Mouse (Mus musculus) mouse trophoblast stem cell (cell line): ENCODE measurements around the gene Kdm6b.

Experiments used
- in situ Hi-C, 2 experiments: fragments of 300-500 bp; cut with MseI, MboI; formaldehyde crosslinking; loops; 2 replicates in 1 of 2; 3 replicates in 1 of 2; pipeline ENCODE4 v1.15.1; 2025

The Kdm6b gene

DNA sequence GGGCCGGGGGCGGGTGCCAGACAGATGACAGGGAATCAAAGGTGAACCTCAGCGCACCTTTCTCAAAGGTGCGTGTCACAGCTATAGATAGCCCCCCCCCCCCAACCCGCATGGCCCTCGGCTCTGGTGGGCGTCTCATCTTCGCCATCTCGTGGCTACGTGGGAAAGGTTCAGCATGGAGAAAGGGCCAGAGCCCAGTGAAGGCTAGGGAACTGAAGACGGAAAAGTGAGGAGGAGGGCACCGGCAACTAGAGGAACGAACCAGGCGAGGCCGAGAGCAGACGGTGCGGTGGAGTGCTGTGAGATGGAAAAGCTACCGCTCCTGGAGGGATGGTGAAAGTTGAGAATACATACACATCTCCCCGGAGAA, 6.0 kb upstream of the Kdm6b start:
- in situ Hi-C loops: no loop called here

DNA sequence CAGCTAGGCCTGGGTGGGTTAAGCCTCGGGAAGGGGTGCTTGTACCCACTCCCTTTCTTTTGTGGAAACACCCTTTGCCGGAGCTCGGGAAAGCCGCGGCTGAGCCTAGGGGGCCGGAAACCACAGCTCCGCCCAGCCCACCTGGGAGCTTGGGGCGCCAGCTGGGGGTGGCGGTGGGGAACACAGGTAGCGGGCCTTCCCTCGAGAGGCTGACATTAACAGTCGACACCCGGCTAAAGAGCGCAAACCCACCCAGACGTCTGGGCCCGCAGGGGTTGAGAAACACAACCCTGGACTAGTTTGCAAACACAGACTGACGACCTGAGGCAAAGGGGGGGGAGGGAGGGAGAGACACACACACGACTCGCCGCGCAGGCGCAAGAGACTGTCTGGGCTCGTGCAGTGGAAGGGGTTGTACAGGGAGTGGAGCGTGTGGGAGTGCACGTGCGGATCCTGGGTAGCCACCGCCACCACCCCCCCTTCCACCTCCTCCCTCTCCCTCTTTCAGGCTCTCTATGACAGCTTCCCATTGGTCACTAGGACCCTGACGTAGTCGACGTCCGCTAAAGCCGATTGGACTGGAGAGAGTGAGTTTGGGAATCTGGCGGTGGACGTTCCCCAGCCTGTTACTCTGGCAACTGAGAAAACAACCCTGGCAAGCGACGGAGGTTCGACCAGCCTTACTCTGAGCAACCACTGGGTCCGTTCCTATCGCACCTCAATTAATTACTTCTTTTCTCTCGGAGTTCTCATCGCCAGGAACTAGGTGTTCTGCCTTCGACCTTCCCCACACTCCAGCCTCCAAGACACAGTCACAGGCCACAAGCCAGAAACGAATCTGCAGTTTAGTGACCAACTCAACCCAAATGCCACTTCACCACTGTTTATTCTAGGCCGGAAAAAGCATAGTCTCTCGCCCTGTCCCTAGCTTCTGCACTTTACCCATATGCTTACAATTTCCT, 5.3 kb upstream of the Kdm6b start:
- in situ Hi-C loops: no loop called here

DNA sequence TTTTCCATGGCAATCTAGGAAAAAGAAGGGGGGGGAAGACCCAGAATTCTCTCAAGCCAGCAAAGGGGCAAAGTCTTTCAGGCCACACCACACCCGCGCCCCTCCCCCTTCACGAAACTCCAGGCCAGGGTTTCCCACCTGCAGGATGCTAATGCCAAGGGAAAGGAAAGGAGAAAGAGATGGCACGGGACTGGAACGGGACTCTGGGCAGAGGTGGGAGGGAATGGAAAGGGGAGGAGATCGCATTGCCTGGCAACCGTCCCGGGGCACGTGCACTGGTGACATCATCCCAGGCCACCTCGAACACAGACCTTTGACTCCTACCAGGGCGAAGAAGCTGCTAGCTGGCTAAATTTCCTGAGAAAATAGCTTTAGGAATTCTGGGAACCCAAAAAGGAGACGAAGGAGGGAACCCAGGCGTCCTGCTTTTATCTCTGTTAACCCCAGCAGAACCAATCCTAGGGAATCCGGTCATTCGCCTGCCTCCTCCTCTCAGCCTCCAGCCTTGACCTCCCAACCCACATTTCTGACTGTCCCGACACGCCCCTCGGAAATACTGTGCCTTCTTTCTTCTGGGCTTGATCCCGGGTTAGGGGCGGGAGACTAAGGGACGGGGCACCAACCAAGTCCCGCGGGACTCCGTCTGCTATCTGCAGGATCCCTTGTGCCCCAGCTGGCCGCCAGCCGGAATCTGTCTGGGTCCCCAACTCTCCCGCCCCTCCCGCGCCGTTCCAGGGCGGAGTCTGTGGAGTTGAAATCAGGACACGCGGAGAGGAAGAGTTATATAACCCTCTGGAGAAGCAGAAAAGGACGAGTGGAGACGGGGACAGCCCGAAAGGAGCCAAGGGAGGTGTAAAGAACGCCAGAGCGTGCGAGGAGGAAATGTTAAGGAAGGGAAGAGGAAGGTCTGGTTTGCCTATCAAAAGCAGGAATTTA, 4.2 kb upstream of the Kdm6b start:
- in situ Hi-C loops: no loop called here

- in situ Hi-C loops: no loop called here
These were observed 3.5 kb upstream of the Kdm6b start for GRCm38 (mm10) chr11:69416921-69417448.

DNA sequence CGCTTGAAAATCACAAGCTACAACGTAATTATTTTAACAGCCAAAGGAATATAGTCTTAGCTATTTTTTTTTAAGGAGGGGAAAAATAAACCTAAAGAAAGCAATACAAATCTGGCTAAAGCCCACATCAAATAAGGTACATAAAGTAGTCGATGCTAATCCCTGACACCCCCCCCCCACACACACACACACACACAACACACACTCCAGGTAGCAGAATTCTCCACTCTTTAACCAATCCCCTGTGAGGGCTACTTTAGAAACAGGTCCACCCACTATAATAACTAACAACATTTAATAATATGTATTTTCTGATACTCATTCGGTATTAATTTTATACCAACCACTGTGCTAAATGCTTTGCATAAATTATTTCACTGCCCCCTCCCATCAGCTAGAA, 3.0 kb upstream of the Kdm6b start:
- in situ Hi-C loops: no loop called here

GRCm38 (mm10) chr11:69415668-69416451, 2.4 kb upstream of the Kdm6b start:
- in situ Hi-C loops: no loop called here

- in situ Hi-C loops: no loop called here
These were observed 1.8 kb upstream of the Kdm6b start for GRCm38 (mm10) chr11:69415327-69415667.

DNA sequence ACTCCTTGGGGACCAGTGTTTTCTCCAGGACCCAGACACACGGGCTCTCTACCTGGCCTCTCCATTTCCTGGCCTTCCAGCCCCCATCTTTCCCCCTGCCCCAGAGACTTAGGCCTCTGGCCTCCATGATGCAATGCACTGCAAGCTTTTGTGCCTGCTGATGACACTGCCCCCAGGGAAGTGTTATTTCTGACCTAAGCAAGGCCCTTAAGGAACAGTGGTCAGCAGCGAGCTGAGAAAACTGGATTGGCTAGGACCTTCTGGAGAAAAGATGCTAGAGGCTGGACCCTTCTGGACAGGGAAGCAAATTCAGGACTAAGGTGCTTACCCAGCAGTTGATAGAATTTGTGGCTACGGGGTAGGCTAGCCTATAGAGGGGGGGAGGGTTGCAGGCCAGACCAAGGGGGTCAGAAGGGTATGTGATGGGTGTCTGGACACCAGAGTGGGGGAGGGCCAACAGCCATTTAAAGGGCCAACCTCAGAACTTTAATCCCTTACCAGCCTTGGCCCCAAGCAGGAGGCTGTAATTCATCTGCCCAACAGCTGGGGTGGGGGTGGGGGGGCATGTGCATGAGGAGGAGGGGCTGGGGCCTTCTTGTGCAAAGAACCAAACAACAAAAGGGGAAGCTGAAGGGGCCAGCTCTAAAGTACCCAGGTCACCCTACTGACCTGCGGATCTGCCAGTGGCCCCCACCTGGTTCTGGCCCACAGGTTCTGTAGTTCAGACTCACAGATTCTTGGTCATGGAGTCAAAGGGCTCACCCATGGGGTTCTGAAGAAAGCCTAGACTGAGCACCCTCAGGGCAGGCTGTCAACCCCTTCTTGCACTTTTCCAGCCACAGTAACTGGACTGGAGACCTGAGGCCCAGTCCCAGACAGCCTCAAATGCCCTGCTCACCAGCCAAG, 1.2 kb upstream of the Kdm6b start:
- in situ Hi-C loops: no loop called here

DNA sequence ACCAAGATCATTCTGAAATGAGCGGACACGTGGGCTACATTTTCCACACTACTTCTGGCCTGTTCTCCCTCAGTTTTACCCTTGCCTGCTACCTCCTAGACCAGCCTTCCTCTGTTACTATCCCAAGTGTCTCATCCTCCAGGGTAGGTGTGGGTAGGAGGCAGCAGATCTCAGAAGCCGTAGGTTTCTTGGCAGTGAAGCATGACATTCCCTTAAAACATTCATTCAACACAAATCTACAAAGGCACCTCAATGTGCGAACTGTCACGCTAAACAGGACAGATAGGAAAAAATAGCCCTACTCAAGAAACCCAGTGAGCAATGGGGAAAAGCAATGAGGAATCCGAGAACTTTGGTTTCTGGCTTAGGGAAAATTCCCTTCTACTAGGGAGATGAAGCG, 927 bp downstream of the Kdm6b start:
- in situ Hi-C loops: no loop called here

DNA sequence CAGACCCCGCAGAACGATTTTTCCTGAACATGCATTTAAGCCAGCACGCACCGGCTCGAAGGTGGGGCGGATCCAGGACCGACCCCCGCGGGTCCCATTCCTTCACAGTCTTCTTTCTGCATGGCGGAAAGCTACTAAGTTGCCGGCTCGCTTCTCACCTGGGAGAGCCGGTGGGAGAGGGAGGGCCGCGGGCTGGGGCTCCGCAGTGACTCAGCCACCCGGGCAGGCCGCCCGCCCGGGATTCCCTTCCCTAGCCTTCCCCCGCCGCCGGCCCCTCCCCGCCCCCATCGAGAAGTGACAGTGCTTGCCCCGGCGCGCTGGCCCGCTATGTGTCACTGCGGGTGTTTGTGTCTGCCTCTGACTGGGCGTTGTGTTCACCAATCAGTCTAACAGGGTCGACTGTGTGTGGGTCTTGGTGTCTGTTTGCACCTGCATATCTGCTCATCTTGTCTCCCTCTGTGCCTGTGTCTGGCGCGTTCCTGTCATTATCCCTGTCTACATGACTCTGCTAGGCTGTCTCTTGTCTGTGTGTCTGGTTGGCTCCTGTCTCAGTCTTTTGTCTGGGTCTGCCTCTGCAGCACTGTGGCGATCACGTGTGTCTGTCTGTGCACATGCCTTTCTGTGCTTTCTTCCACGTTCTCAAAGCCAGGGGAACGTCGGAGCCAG, 1.8 kb downstream of the Kdm6b start:
- in situ Hi-C loops: no loop called here

DNA sequence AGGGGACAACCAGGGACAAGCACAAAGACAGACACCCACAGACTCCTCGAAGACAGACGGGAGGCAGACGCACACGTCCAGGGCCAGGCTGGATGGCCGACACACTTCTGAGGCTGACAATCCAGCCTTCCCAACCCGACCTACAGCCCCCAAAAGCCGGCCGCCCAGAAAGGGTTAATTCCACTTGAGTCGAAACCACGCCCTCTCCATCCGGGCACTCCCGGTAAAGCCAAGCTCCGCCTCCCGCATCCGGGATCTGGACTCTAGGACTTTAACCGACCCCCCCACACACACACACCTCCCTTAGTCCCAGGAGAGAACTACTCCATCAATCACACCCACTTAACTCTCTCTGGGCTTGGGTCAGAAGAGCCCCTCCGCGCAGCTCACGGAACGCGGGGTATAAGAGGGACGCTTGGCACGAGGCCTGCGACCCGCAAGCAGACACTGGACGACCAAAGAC, 2.4 kb downstream of the Kdm6b start:
- in situ Hi-C loops: no loop called here

GRCm38 (mm10) chr11:69410310-69411072, 3.0 kb downstream of the Kdm6b start:
- in situ Hi-C loops: no loop called here

- in situ Hi-C loops: no loop called here
These were observed 3.5 kb downstream of the Kdm6b start for GRCm38 (mm10) chr11:69410045-69410309.

GRCm38 (mm10) chr11:69409378-69410044, 4.0 kb downstream of the Kdm6b start:
- in situ Hi-C loops: loop anchor here (10.0 kb wide), 1 partner anchor 105 kb away; no protein-coding TSS in a partner anchor

DNA sequence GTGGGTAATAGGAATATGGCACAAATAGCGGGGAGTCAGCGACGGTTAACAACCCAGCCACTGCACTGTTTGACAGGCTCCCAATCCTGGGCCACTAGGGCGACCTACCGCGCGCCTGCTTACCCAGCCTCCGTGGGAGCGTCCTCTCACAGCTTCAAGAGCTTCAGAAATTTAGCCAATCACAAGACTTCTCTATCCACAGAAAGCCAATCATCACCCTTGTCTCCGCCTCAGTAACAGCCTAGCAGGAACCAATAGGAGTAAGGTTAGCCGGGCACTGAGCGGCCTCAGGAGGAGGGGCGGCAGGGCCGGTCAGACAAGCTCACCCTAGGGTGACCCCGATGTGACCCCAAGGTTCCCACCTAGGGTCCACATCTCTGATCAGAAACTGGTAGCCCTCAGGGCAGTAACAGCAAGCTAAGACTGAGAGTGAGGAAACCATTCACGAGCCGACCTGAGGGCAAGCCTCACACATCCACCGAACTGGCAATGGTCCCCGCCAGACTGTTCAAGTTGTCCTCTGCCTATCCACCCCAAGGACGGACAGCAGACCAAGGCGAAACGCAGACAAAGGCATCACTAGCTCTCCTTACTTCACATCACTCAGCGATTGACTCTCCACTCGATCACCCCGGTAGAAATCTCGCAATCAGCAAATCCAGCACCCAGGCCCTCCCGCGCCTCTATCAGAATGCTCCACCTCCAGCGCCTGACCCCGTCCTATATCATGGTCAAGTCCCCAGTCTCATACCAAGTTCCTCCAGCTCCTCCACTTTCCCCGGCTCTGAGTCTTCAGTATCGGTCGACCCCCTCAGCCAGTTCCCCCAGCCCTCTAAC, 4.7 kb downstream of the Kdm6b start:
- in situ Hi-C loops: loop anchor here (10.0 kb wide), 1 partner anchor 106 kb away; no protein-coding TSS in a partner anchor

DNA sequence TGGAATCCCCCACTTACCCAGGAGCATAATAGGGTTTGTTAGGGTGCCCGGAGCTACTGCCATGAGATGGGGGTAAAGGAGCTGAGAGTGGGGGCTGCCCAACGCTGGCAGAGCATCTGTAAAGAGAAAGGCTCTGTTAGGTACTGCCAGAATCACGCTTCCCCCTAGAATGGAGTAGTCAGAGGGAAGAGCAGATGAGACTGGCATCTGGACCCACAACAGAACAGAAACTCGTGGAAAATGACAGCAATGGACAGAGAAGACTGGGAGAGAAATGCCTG, 5.8 kb downstream of the Kdm6b start:
- in situ Hi-C loops: loop anchor here (10.0 kb wide), 1 partner anchor 107 kb away; no protein-coding TSS in a partner anchor

- in situ Hi-C loops: loop anchor here (10.0 kb wide), 1 partner anchor 108 kb away; no protein-coding TSS in a partner anchor
These were observed 6.4 kb downstream of the Kdm6b start for GRCm38 (mm10) chr11:69406867-69407723.
